Mouse (Mus musculus) CH12.LX (cell line): ENCODE data around the gene Ddx47.

Experiments
- CHD2 ChIP-seq: IDR thresholded peaks from 2 replicates; pipeline ENCODE4 v1.6.1; 2011; ENCODE audit warnings: low read length, improper control_type of control experiment
- CTCF ChIP-seq, 2 experiments: IDR thresholded peaks in 1 of 2; conservative IDR thresholded peaks in 1 of 2; 2 replicates each; pipeline ENCODE4 v1.5.1; 2011 to 2012; ENCODE audit warnings: low read depth in 2 of 2, low read length in 2 of 2, improper control_type of control experiment in 1 of 2, inconsistent platforms in 1 of 2, mild to moderate bottlenecking in 1 of 2, moderate library complexity in 1 of 2
- EP300 ChIP-seq: IDR thresholded peaks from 2 replicates; pipeline ENCODE4 v1.6.1; 2011; ENCODE audit warnings: low read length, improper control_type of control experiment
- IRF4 ChIP-seq: IDR thresholded peaks from 2 replicates; pipeline ENCODE4 v1.6.1; 2014; ENCODE audit warnings: low read depth, mild to moderate bottlenecking, inconsistent platforms, low read length, improper control_type of control experiment
- JUN ChIP-seq: IDR thresholded peaks from 2 replicates; pipeline ENCODE4 v1.6.1; 2011; ENCODE audit warnings: low read depth, mild to moderate bottlenecking, low read length, improper control_type of control experiment, moderate library complexity; ENCODE audit not compliant: insufficient read depth
- MAX ChIP-seq: IDR thresholded peaks from 2 replicates; pipeline ENCODE4 v1.6.1; 2011; ENCODE audit warnings: low read length, improper control_type of control experiment
- POLR2A ChIP-seq: IDR thresholded peaks from 2 replicates; pipeline ENCODE4 v1.6.1; 2011; ENCODE audit warnings: low read depth, mild to moderate bottlenecking, improper control_type of control experiment, low read length

DNA sequence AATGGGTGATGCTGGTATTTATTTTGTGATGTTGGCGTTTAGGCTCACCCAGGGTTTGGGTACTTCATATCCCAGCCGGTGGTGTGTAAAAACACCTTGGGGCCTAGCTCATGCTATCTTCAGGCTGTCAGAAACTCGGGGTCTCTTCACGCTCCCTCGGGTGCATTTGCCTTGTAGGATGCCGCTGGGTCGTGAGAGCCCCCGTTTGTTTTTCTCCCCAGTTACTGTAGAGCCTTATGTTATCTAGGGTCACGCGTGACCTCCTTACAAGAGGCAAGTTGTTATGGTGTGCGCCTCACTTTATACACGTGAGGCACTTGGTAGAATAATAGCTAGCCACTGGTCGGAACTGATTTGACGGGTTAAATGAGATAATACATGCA lies 313 bp downstream of the Ddx47 start:
- TF ChIP-seq CHD2, result no peak
- no peak for TF ChIP-seq CTCF (conservative IDR thresholded peaks at IDR 0.05 in 1 of 2, IDR thresholded peaks at IDR 0.05 in 1 of 2; ENCODE audit: low read depth in 2 of 2, low read length in 2 of 2)
- no peak for TF ChIP-seq POLR2A
- no peak for TF ChIP-seq JUN
- TF ChIP-seq MAX, result no peak
- no peak for TF ChIP-seq IRF4
- TF ChIP-seq EP300, result no peak
